Mouse (Mus musculus): ENCODE results near the gene Maml3. TPM values are rescaled to one million over a fixed set of nuclear protein-coding genes. Genes with fewer than 3 reads are reported as not detected.

The Maml3 gene
- polyA plus RNA-seq, 1 experiment from 2014 or later = 4.7 TPM

DNA sequence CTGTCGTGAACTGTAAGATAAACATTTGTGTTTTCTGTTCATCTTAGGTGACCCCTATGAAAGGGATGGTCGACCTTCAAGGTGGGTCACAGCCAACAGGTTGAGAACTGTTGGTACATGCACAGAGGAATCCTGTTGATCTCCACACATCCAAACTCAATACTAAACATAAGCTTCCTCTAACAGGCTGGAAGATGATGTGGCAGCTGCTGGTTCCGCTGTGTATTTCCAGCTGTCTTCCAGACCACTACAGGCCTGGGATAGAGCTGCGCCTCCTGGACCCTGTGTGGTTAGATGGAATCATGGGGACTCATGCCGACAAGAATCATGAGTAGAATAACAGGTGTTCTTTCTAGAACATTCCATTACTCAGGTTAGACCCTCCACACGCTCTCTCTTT lies 101.2 kb downstream of the Maml3 start:
- Histone ChIP-seq H3K27me3 (ENCODE audit: low read depth, poor library complexity, severe bottlenecking) (no peaks in the 10 kb centered on the region), H3K36me3 (no peaks in the 10 kb centered on the region), H3K4me3 (no peak overlapping the region), H3K27ac (no peak overlapping the region), H3K9me3 (replicated peaks) (no peaks in the 10 kb centered on the region), H3K4me1 (peaks cover 22% of the 10 kb centered on the region)
- no peak for DNase-seq (ENCODE audit: low spot score)
- WGBS = 94% methylated on average over 6 of the region's 6 CpGs

DNA sequence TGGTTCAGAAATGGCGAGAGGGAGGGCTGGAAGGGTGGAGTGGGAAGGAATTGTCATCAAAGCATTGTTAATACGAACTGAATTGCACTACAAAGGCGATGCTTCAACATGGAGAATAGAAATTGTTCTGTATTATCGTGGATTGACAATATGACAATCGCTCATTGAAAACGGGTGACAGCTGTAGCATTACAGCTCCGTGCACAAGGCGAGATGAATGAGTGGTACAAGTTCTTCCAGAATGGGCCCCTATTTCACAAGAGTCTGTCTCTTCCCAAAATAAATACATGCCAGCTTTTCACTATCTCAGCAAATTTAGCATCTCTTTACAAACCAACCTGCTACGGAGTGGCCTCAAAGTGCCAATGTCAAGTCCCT lies 103.4 kb downstream of the Maml3 start:
- no peaks in the 10 kb centered on the region for H3K9me3 ChIP-seq (replicated peaks)
- 94% methylated on average over 9 of the region's 9 CpGs for WGBS
- H3K27me3 ChIP-seq (ENCODE audit: low read depth, poor library complexity, severe bottlenecking) = no peaks in the 10 kb centered on the region
- no peak for DNase-seq (ENCODE audit: low spot score)
- no peaks in the 10 kb centered on the region for H3K36me3 ChIP-seq
- peaks cover 7% of the 10 kb centered on the region for H3K4me1 ChIP-seq
- no peak overlapping the region for H3K27ac ChIP-seq
- no peak overlapping the region for H3K4me3 ChIP-seq

DNA sequence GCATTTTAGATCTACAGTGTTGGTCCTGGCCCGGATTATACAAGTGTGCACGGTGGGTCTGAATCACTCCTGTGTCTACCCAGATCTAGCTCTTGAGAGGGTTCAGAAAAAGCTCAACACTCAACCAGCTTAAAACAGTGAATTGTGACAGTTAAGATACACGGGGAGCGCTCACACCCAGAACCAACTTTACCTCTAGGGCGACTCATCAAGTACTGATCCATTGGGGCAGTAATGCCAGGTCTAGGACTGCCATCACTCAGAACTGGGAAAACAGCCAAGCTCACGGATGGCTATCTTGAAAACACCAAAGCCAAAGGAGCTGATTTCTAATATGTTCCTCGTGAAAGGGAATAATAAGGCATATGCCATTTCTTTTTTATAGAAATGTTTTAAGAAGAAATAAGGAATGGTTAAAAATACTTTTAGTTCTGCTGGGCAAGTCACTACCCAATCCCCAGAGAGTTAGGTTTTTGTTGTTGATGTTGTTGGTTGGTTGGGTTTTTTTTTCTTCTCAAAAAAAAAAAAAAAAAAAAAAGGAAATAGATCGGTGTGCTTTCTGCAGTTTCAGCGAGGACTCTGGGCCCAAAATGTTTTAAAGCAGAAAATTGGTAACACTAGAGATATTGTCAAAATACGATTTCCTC lies 103.9 kb downstream of the Maml3 start:
- Histone ChIP-seq H3K4me3 (no peak overlapping the region), H3K9me3 (replicated peaks) (no peaks in the 10 kb centered on the region), H3K27me3 (ENCODE audit: low read depth, poor library complexity, severe bottlenecking) (no peaks in the 10 kb centered on the region), H3K27ac (no peak overlapping the region), H3K36me3 (no peaks in the 10 kb centered on the region), H3K4me1 (peaks cover 4% of the 10 kb centered on the region)
- DNase-seq (ENCODE audit: low spot score) = no peak
- WGBS = 94% methylated on average over 10 of the region's 10 CpGs

DNA sequence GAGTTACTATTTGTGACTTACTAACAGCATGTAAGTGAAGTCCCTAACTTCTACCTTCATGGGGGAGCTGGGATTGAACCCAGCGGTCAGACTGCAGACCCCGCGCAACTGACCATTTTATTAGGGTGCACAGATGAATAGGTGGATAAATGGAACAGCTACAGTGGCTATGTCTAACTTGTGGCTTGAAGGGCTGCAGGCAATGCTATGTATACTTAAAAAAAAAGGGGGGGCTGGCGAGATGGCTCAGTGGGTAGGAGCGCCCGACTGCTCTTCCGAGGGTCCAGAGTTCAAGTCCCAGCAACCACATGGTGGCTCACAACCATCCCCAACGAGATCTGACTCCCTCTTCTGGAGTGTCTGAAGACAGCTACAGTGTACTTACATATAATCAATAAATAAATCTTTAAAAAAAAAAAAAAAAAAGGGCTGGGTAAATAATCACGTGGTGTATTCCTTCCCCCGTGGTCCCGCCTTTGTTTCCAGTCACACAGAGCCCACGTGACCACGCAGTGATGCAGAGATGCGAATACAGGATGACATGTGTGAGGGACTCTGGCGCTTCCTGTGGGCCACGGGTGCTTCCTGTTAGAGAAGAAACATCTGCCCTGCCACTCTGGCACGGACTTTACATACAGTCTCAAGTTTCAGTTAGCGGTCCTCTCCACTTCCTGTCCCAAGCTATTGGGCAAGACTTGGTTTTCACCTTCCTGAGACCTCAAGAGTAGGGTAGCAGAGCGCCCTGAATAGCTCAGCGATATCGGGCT lies 105.0 kb downstream of the Maml3 start:
- H3K4me3 ChIP-seq = no peak overlapping the region
- no peak for DNase-seq (ENCODE audit: low spot score)
- H3K9me3 ChIP-seq (replicated peaks) = no peaks in the 10 kb centered on the region
- no peaks in the 10 kb centered on the region for H3K27me3 ChIP-seq (ENCODE audit: low read depth, poor library complexity, severe bottlenecking)
- peaks cover 10% of the 10 kb centered on the region for H3K4me1 ChIP-seq
- no peak overlapping the region for H3K27ac ChIP-seq
- no peaks in the 10 kb centered on the region for H3K36me3 ChIP-seq
- WGBS = 92% methylated on average over 21 of the region's 21 CpGs

GRCm38 (mm10) chr3:51998511-51999399 lies 106.1 kb downstream of the Maml3 start:
- WGBS = 83% methylated on average over 21 of the region's 21 CpGs
- Histone ChIP-seq H3K27me3 (ENCODE audit: low read depth, poor library complexity, severe bottlenecking) (no peaks in the 10 kb centered on the region), H3K4me1 (peaks cover 17% of the 10 kb centered on the region), H3K27ac (no peak overlapping the region), H3K9me3 (replicated peaks) (no peaks in the 10 kb centered on the region), H3K36me3 (no peaks in the 10 kb centered on the region), H3K4me3 (no peak overlapping the region)
- DNase-seq (ENCODE audit: low spot score) = no peak

- Histone ChIP-seq H3K36me3 (no peaks in the 10 kb centered on the region), H3K27me3 (ENCODE audit: low read depth, poor library complexity, severe bottlenecking) (no peaks in the 10 kb centered on the region), H3K9me3 (replicated peaks) (no peaks in the 10 kb centered on the region), H3K4me3 (no peak overlapping the region), H3K27ac (no peak overlapping the region), H3K4me1 (peaks cover 18% of the 10 kb centered on the region)
- DNase-seq (ENCODE audit: low spot score) = no peak
- WGBS = 86% methylated on average over 11 of the region's 11 CpGs
Observed at GRCm38 (mm10) chr3:51997616-51998015, 107.3 kb downstream of the Maml3 start.

GRCm38 (mm10) chr3:51986507-51986906 lies 118.4 kb downstream of the Maml3 start:
- Histone ChIP-seq H3K9me3 (replicated peaks) (no peaks in the 10 kb centered on the region), H3K4me1 (peaks cover 10% of the 10 kb centered on the region; the same call in 1 of the 2 replicates), H3K27ac (no peak overlapping the region), H3K36me3 (no peaks in the 10 kb centered on the region), H3K27me3 (ENCODE audit: low read depth, poor library complexity, severe bottlenecking) (no peaks in the 10 kb centered on the region), H3K4me3 (no peak overlapping the region)
- no peak for DNase-seq (ENCODE audit: low spot score)
- WGBS = 69% methylated on average over 6 of the region's 6 CpGs

- H3K4me1 ChIP-seq = peaks cover 22% of the 10 kb centered on the region
- no peaks in the 10 kb centered on the region for H3K9me3 ChIP-seq (replicated peaks)
- no peak overlapping the region for H3K4me3 ChIP-seq
- DNase-seq (ENCODE audit: low spot score) = no peak
- H3K36me3 ChIP-seq = no peaks in the 10 kb centered on the region
- H3K27me3 ChIP-seq (ENCODE audit: low read depth, poor library complexity, severe bottlenecking) = no peaks in the 10 kb centered on the region
- WGBS = 57% methylated on average over 5 of the region's 5 CpGs
- H3K27ac ChIP-seq = no peak overlapping the region
Observed at GRCm38 (mm10) chr3:51981496-51981895, 123.4 kb downstream of the Maml3 start.

DNA sequence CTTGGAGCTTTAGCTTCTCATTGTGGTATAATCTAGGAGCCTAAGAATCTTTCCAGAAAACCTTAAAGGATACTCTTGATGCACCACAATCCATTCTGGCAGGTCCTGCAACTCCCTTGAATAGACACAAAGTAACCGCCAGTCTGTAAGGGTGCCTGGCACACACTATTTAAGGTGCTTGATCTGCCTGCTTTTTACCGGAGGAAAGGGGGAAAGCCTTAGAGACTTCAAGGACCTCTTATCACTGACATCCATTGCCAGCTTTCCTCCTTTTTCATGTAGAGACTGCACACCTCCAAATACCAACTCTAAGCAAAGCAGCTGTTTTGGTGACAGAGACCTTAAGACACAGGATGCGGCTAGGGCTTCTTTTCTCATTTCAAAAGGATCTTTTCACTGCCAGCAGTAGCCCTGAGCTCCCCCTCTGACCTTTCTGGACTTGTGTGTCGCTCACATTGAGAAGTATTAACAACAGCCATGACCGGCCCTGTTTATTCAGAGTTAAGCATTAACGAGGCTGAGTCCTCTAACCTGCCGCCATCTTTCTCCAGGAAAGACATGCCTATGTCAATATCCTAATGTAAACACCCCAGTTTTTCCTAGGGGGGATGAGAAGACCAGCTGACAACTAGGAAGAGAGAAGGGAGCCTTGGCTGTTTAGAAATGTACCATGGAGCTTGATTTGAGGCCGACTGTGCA lies 127.1 kb downstream of the Maml3 start:
- no peak for DNase-seq (ENCODE audit: low spot score)
- Histone ChIP-seq H3K4me1 (peaks cover 16% of the 10 kb centered on the region), H3K9me3 (replicated peaks) (no peaks in the 10 kb centered on the region), H3K36me3 (no peaks in the 10 kb centered on the region), H3K27me3 (ENCODE audit: low read depth, poor library complexity, severe bottlenecking) (no peaks in the 10 kb centered on the region), H3K4me3 (no peak overlapping the region), H3K27ac (no peak overlapping the region)
- WGBS = 72% methylated on average over 8 of the region's 8 CpGs

GRCm38 (mm10) chr3:51974601-51975000 lies 130.3 kb downstream of the Maml3 start:
- Histone ChIP-seq H3K9me3 (replicated peaks) (no peaks in the 10 kb centered on the region), H3K4me3 (no peak overlapping the region), H3K36me3 (no peaks in the 10 kb centered on the region), H3K27ac (no peak overlapping the region), H3K27me3 (ENCODE audit: low read depth, poor library complexity, severe bottlenecking) (no peaks in the 10 kb centered on the region), H3K4me1 (peaks cover 16% of the 10 kb centered on the region)
- no peak for DNase-seq (ENCODE audit: low spot score)
- WGBS = 94% methylated on average over 7 of the region's 7 CpGs

DNA sequence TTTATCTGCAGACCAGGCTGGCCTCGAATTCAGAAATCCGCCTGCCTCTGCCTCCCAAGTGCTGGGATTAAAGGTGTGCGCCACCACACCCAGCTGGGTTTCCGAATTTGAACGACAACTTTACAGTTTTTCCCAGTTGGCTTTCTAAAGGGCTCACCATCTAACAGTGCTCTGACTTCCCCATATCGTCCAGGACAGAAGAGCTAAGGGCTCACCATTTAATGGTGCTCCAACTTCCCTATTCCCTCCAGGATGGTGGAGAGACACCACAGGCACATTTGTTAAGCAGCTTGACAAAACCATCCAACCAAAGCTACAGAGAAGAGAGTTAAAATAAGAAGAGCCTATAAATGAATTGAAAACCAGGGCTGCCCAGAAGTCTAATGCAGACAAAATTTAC lies 130.7 kb downstream of the Maml3 start:
- no peaks in the 10 kb centered on the region for H3K9me3 ChIP-seq (replicated peaks)
- 93% methylated on average over 6 of the region's 6 CpGs for WGBS
- H3K27me3 ChIP-seq (ENCODE audit: low read depth, poor library complexity, severe bottlenecking) = no peaks in the 10 kb centered on the region
- peaks cover 16% of the 10 kb centered on the region for H3K4me1 ChIP-seq
- DNase-seq (ENCODE audit: low spot score) = no peak
- no peak overlapping the region for H3K27ac ChIP-seq
- no peaks in the 10 kb centered on the region for H3K36me3 ChIP-seq
- no peak overlapping the region for H3K4me3 ChIP-seq

DNA sequence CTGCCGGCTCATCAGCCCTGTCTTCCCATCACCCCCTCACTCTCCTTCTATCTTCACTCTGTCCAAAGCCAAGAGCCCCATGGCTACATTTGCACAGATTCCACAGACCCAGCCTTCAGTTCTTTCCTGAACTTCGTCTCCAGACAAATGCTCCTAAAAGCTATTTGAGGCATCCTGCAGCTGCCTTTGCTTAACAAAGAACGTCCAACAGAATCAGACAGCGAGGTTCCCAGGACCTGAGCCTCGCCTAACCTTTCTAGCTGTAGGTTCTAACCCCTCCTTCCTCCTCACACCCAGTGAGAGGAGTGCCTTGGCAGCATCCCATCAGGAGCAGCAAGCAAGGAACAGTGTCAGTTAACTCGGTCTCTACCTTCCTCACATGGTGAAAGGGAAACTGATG lies 132.3 kb downstream of the Maml3 start:
- Histone ChIP-seq H3K27ac (no peak overlapping the region), H3K36me3 (no peaks in the 10 kb centered on the region), H3K4me3 (no peak overlapping the region), H3K9me3 (replicated peaks) (no peaks in the 10 kb centered on the region), H3K27me3 (ENCODE audit: low read depth, poor library complexity, severe bottlenecking) (no peaks in the 10 kb centered on the region), H3K4me1 (peaks cover 9% of the 10 kb centered on the region)
- WGBS = 67% methylated on average over 6 of the region's 6 CpGs
- DNase-seq (ENCODE audit: low spot score) = no peak

Measured in limb, embryonic 10.5 days (tissue).